Mouse (Mus musculus) heart, postnatal 36 days (tissue): ENCODE measurements at regions not wholly inside any gene's neighbourhood (a gene's known extent, or its start where the extent isn't known, plus 50 kb on each side); places are given as distances from the start of the nearest gene placed in this dataset.
"Not testable (repeated sequence)": the region's sequence is repeated elsewhere in the genome, so short reads cannot be mapped to it uniquely, and the experiment has no call there.

Experiments
- DNase-seq, 2 experiments: peaks; one replicate each; pipeline ENCODE4 v3.0.0; 2021 to 2022
- intact Hi-C: fragments of 180-260 bp; cut with DNase I; formaldehyde crosslinking; loops from one replicate; pipeline ENCODE4 v1.15.1; 2025

DNA sequence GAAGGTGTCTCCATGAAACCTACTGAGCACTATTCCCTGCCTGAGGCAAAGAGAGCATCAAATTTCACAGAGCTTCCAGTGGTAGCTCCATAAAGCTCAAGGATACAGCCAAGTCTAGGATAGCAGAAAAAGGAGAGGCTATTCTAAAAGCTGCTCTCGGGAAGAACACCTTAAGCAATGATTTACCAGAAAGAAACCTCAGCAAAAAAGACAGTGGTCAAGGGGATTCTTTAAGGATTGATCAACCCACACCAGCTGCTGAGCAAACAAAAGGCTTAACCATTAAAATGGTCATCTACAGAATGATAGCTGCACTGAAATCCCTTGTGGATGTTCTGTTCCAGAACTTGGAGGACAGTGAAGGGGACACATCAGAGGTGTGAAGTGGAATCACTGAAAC lies 78.3 kb upstream of the Gm904 start:
- intact Hi-C loops, DNase-seq: not testable (repeated sequence)

DNA sequence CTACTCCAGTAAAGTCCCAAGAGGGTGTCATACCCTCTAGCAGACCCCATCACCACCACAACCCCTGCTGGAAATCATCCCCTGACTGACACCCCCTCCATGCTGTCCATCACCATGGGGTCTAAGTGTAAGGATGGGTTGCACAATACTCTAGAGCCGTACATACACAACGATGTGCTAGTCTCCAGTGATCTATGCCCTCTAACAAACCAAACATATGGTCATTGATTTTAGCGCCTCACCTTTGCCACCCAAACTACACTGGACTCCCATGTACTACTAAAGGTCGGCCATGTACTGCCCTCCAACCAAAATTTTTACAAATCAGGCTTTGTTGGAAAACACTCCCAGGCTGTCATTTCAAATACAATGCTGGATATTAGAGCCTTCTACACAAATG lies 64.1 kb upstream of the Gm904 start:
- DNase-seq, intact Hi-C loops: not testable (repeated sequence)

DNA sequence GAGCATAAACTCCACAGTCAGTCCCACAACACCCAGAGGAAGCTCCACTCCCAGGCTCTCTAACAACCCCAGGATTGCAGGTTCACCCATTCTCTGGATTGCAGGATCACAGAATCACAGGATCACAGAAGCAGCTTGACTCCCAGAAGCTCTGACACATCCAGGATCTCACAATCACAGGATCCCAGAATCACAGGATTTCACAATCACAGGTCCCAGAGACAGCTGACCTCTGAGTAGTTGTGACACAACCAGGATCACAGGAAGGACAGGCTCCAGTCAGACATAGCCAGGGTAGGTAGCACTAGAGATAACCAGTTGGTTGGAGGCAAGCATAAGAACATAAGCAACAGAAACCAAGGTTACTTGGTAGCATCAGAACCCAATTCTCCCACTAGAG lies 52.6 kb upstream of the Gm904 start:
- not testable (repeated sequence) for DNase-seq
- intact Hi-C loops = loop anchor here (10.0 kb wide), 1 partner anchor 334 kb away; no protein-coding TSS in a partner anchor
